Mouse (Mus musculus): ENCODE data around the gene Pebp1.

- TF ChIP-seq CTCF (IDR thresholded peaks at IDR 0.05; ENCODE audit: low read depth, low read length) (no peak), EP300 (IDR thresholded peaks at IDR 0.05; ENCODE audit: insufficient read depth, low read depth, low read length) (no peak), POLR2A (IDR thresholded peaks at IDR 0.05; ENCODE audit: insufficient read depth, low read length) (no peak)
Measured at GRCm38 (mm10) chr5:117240761-117241322, 46.6 kb downstream of the Pebp1 start.

Data from ES-Bruce4 (cell line).